Mouse (Mus musculus): ENCODE results near the gene Cbx6. TPM values are rescaled to one million over a fixed set of nuclear protein-coding genes. Genes with fewer than 3 reads are reported as not detected.

Cbx6 gene
- polyA plus RNA-seq, 1 experiment from 2014 or later = 65.2 TPM

GRCm38 (mm10) chr15:79800701-79801100, 33.8 kb downstream of the Cbx6 start:
- Histone ChIP-seq H3K4me1 (ENCODE audit: control insufficient read depth, insufficient read depth, low read depth, low read length) (peaks cover 11% of the 10 kb centered on the region), H3K9ac (ENCODE audit: low read depth, low read length) (no peak overlapping the region), H3K27me3 (replicated peaks; ENCODE audit: control insufficient read depth, insufficient read depth, low read length) (0 out of 2 replicates have a peak, but pooled peaks cover under 1% of the 10 kb centered on the region), H3K36me3 (ENCODE audit: control insufficient read depth, insufficient read depth, low read length) (no peaks in the 10 kb centered on the region), H3K27ac (ENCODE audit: low read depth, low read length) (no peak overlapping the region), H3K9me3 (ENCODE audit: control insufficient read depth, low read length) (no peaks in the 10 kb centered on the region), H3K4me3 (ENCODE audit: low read length) (no peak overlapping the region), H3K4me2 (ENCODE audit: low read length) (no peak overlapping the region)
- 42% methylated on average over 11 of the region's 11 CpGs for WGBS
- no peak for ATAC-seq

GRCm38 (mm10) chr15:79798591-79798990, 35.9 kb downstream of the Cbx6 start:
- Histone ChIP-seq H3K4me3 (ENCODE audit: low read length) (no peak overlapping the region), H3K27ac (ENCODE audit: low read depth, low read length) (no peak overlapping the region), H3K36me3 (ENCODE audit: control insufficient read depth, insufficient read depth, low read length) (no peaks in the 10 kb centered on the region), H3K4me2 (ENCODE audit: low read length) (no peak overlapping the region), H3K9ac (ENCODE audit: low read depth, low read length) (no peak overlapping the region), H3K4me1 (ENCODE audit: control insufficient read depth, insufficient read depth, low read depth, low read length) (peaks cover 8% of the 10 kb centered on the region), H3K27me3 (replicated peaks; ENCODE audit: control insufficient read depth, insufficient read depth, low read length) (no peaks in the 10 kb centered on the region), H3K9me3 (ENCODE audit: control insufficient read depth, low read length) (no peaks in the 10 kb centered on the region)
- WGBS = 87% methylated on average over 10 of the region's 10 CpGs
- no peak for ATAC-seq

GRCm38 (mm10) chr15:79797680-79798079, 36.8 kb downstream of the Cbx6 start:
- no peak for ATAC-seq
- H3K27me3 ChIP-seq (replicated peaks; ENCODE audit: control insufficient read depth, insufficient read depth, low read length) = no peaks in the 10 kb centered on the region
- no peaks in the 10 kb centered on the region for H3K9me3 ChIP-seq (ENCODE audit: control insufficient read depth, low read length)
- H3K36me3 ChIP-seq (ENCODE audit: control insufficient read depth, insufficient read depth, low read length) = no peaks in the 10 kb centered on the region; the same call in 1 of the 2 replicates
- no peak overlapping the region for H3K4me3 ChIP-seq (ENCODE audit: low read length)
- H3K4me1 ChIP-seq (ENCODE audit: control insufficient read depth, insufficient read depth, low read depth, low read length) = peaks cover 8% of the 10 kb centered on the region
- H3K27ac ChIP-seq (ENCODE audit: low read depth, low read length) = no peak overlapping the region
- no peak overlapping the region for H3K9ac ChIP-seq (ENCODE audit: low read depth, low read length)
- H3K4me2 ChIP-seq (ENCODE audit: low read length) = no peak overlapping the region
- WGBS = 81% methylated on average over 8 of the region's 8 CpGs

- 92% methylated on average over 7 of the region's 7 CpGs for WGBS
Measured at GRCm38 (mm10) chr15:79797096-79797495, 37.4 kb downstream of the Cbx6 start.

GRCm38 (mm10) chr15:79796256-79796655, 38.2 kb downstream of the Cbx6 start:
- Histone ChIP-seq H3K4me3 (ENCODE audit: low read length) (no peak overlapping the region), H3K9ac (ENCODE audit: low read depth, low read length) (no peak overlapping the region), H3K4me2 (ENCODE audit: low read length) (no peak overlapping the region), H3K4me1 (ENCODE audit: control insufficient read depth, insufficient read depth, low read depth, low read length) (no peaks in the 10 kb centered on the region), H3K27me3 (replicated peaks; ENCODE audit: control insufficient read depth, insufficient read depth, low read length) (no peaks in the 10 kb centered on the region), H3K36me3 (ENCODE audit: control insufficient read depth, insufficient read depth, low read length) (no peaks in the 10 kb centered on the region; the same call in 1 of the 2 replicates), H3K27ac (ENCODE audit: low read depth, low read length) (no peak overlapping the region), H3K9me3 (ENCODE audit: control insufficient read depth, low read length) (no peaks in the 10 kb centered on the region)
- WGBS = 63% methylated on average over 12 of the region's 12 CpGs
- no peak for ATAC-seq

More at GRCm38 (mm10) chr15:79797096-79797495, 37.4 kb downstream of the Cbx6 start:
- H3K9ac ChIP-seq (ENCODE audit: low read depth, low read length) = no peak overlapping the region
- H3K4me3 ChIP-seq (ENCODE audit: low read length) = no peak overlapping the region
- H3K27me3 ChIP-seq (replicated peaks; ENCODE audit: control insufficient read depth, insufficient read depth, low read length) = no peaks in the 10 kb centered on the region
- H3K4me2 ChIP-seq (ENCODE audit: low read length) = no peak overlapping the region
- H3K27ac ChIP-seq (ENCODE audit: low read depth, low read length) = no peak overlapping the region
- H3K4me1 ChIP-seq (ENCODE audit: control insufficient read depth, insufficient read depth, low read depth, low read length) = peaks cover 2% of the 10 kb centered on the region
- no peaks in the 10 kb centered on the region; the same call in 1 of the 2 replicates for H3K36me3 ChIP-seq (ENCODE audit: control insufficient read depth, insufficient read depth, low read length)
- no peaks in the 10 kb centered on the region for H3K9me3 ChIP-seq (ENCODE audit: control insufficient read depth, low read length)
- ATAC-seq = no peak

- H3K36me3 ChIP-seq (ENCODE audit: control insufficient read depth, insufficient read depth, low read length) = peaks cover 3% of the 10 kb centered on the region
- H3K27me3 ChIP-seq (replicated peaks; ENCODE audit: control insufficient read depth, insufficient read depth, low read length) = no peaks in the 10 kb centered on the region
- no peak overlapping the region for H3K4me2 ChIP-seq (ENCODE audit: low read length)
- no peak overlapping the region for H3K4me3 ChIP-seq (ENCODE audit: low read length)
- ATAC-seq = no peak
- H3K27ac ChIP-seq (ENCODE audit: low read depth, low read length) = no peak overlapping the region
- 0 out of 2 replicates have a peak overlapping the region, but pooled peaks have one; percentile 11 for H3K9ac ChIP-seq (ENCODE audit: low read depth, low read length)
- WGBS = 41% methylated on average over 20 of the region's 20 CpGs
- no peaks in the 10 kb centered on the region for H3K9me3 ChIP-seq (ENCODE audit: control insufficient read depth, low read length)
- no peaks in the 10 kb centered on the region for H3K4me1 ChIP-seq (ENCODE audit: control insufficient read depth, insufficient read depth, low read depth, low read length)
Measured at GRCm38 (mm10) chr15:79794173-79794572, 40.3 kb downstream of the Cbx6 start.

GRCm38 (mm10) chr15:79793076-79793475, 41.4 kb downstream of the Cbx6 start:
- no peak overlapping the region for H3K4me3 ChIP-seq (ENCODE audit: low read length)
- no peaks in the 10 kb centered on the region for H3K9me3 ChIP-seq (ENCODE audit: control insufficient read depth, low read length)
- ATAC-seq = no peak
- H3K9ac ChIP-seq (ENCODE audit: low read depth, low read length) = no peak overlapping the region
- H3K27ac ChIP-seq (ENCODE audit: low read depth, low read length) = no peak overlapping the region
- no peaks in the 10 kb centered on the region for H3K27me3 ChIP-seq (replicated peaks; ENCODE audit: control insufficient read depth, insufficient read depth, low read length)
- 95% methylated on average over 9 of the region's 9 CpGs for WGBS
- no peak overlapping the region for H3K4me2 ChIP-seq (ENCODE audit: low read length)
- peaks cover 4% of the 10 kb centered on the region for H3K36me3 ChIP-seq (ENCODE audit: control insufficient read depth, insufficient read depth, low read length)
- no peaks in the 10 kb centered on the region for H3K4me1 ChIP-seq (ENCODE audit: control insufficient read depth, insufficient read depth, low read depth, low read length)

GRCm38 (mm10) chr15:79792455-79792854, 42.0 kb downstream of the Cbx6 start:
- no peaks in the 10 kb centered on the region for H3K9me3 ChIP-seq (ENCODE audit: control insufficient read depth, low read length)
- WGBS = 18% methylated on average over 19 of the region's 19 CpGs
- H3K4me3 ChIP-seq (ENCODE audit: low read length) = no peak overlapping the region
- peaks cover 3% of the 10 kb centered on the region; the same call in 1 of the 2 replicates for H3K4me1 ChIP-seq (ENCODE audit: control insufficient read depth, insufficient read depth, low read depth, low read length)
- no peak overlapping the region for H3K9ac ChIP-seq (ENCODE audit: low read depth, low read length)
- no peak overlapping the region for H3K4me2 ChIP-seq (ENCODE audit: low read length)
- peaks cover 4% of the 10 kb centered on the region for H3K36me3 ChIP-seq (ENCODE audit: control insufficient read depth, insufficient read depth, low read length)
- no peak overlapping the region for H3K27ac ChIP-seq (ENCODE audit: low read depth, low read length)
- ATAC-seq = 0 out of 2 replicates have a peak, but pooled peaks have one; percentile 15
- H3K27me3 ChIP-seq (replicated peaks; ENCODE audit: control insufficient read depth, insufficient read depth, low read length) = no peaks in the 10 kb centered on the region

- 4% methylated on average over 12 of the region's 12 CpGs for WGBS
- H3K9me3 ChIP-seq (ENCODE audit: control insufficient read depth, low read length) = no peaks in the 10 kb centered on the region
- no peaks in the 10 kb centered on the region for H3K27me3 ChIP-seq (replicated peaks; ENCODE audit: control insufficient read depth, insufficient read depth, low read length)
- H3K36me3 ChIP-seq (ENCODE audit: control insufficient read depth, insufficient read depth, low read length) = peaks cover 4% of the 10 kb centered on the region
- H3K4me3 ChIP-seq (ENCODE audit: low read length) = no peak overlapping the region
- no peak overlapping the region for H3K27ac ChIP-seq (ENCODE audit: low read depth, low read length)
- no peak for ATAC-seq
- no peak overlapping the region for H3K9ac ChIP-seq (ENCODE audit: low read depth, low read length)
- H3K4me1 ChIP-seq (ENCODE audit: control insufficient read depth, insufficient read depth, low read depth, low read length) = peaks cover 3% of the 10 kb centered on the region; the same call in 1 of the 2 replicates
- H3K4me2 ChIP-seq (ENCODE audit: low read length) = no peak overlapping the region
Measured at GRCm38 (mm10) chr15:79791502-79791901, 43.0 kb downstream of the Cbx6 start.
